Mouse (Mus musculus) kidney, postnatal 36 days (tissue): ENCODE data around the gene Gm19668.
"Not testable (repeated sequence)": the region's sequence is repeated elsewhere in the genome, so short reads cannot be mapped to it uniquely, and the experiment has no call there.

ENCODE experiments used
- DNase-seq, 2 experiments: peaks; one replicate each; pipeline ENCODE4 v3.0.0; 2021 to 2022; ENCODE audit warnings: mixed read lengths in 2 of 2

Gene Gm19668

GRCm38 (mm10) chr10:77769727-77770126, 29.2 kb downstream of the Gm19668 start:
- DNase-seq: no peak

GRCm38 (mm10) chr10:77759582-77759981, 39.4 kb downstream of the Gm19668 start, which contains the start of gene Gm3233:
TSS of gene Gm3233 (minus strand) at chr10:77759682.
- DNase-seq: not testable (repeated sequence)

GRCm38 (mm10) chr10:77753448-77753847, 45.5 kb downstream of the Gm19668 start:
- no peak for DNase-seq

GRCm38 (mm10) chr10:77752312-77752711, 46.6 kb downstream of the Gm19668 start:
- DNase-seq: not testable (repeated sequence)

- DNase-seq: not testable (repeated sequence)
These were observed 47.7 kb downstream of the Gm19668 start, which contains the start of gene Gm9736 for GRCm38 (mm10) chr10:77751254-77751653. TSS of gene Gm9736 (minus strand) at chr10:77751354.

GRCm38 (mm10) chr10:77750686-77751085, 48.2 kb downstream of the Gm19668 start:
- not testable (repeated sequence) for DNase-seq
